Mouse (Mus musculus) adipocyte (in vitro differentiated cells): ENCODE results near the gene Tfap2a.

Source experiments
- DNase-seq: peaks from one replicate; pipeline ENCODE4 v3.0.0-alpha.2; 2016; ENCODE audit warnings: low spot score

Tfap2a gene

GRCm38 (mm10) chr13:40738196-40738880 is at the start of gene Tfap2a:
TSS of gene Tfap2a (minus strand) at chr13:40738376.
- DNase-seq = no peak

GRCm38 (mm10) chr13:40784202-40784771 is 46.1 kb upstream of the Tfap2a start:
- peak; percentile 48 for DNase-seq

DNA sequence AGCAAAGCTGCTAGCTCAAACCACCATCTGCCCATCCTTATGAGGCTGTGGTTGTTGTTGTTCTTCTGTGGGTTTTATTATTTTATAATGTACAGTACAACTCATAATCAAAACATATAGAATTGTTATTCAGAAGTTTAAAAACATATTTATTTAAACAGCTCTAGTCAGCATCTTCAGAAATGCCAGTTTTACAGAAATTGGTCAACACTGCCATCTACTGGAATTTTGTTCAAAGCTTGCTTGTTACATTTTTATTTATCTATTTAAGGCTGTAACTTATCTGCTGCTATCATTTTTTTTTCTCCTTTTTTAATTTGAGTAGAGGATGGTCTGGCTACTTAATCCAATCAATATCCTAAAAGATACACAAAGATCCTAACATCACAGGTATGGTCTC is 19.8 kb upstream of the Tfap2a start:
- peak; percentile 59 for DNase-seq

GRCm38 (mm10) chr13:40756356-40756755 is 18.2 kb upstream of the Tfap2a start:
- DNase-seq = no peak

- DNase-seq = no peak
Observed at GRCm38 (mm10) chr13:40754091-40754490, 15.9 kb upstream of the Tfap2a start.

GRCm38 (mm10) chr13:40751889-40752288 is 13.7 kb upstream of the Tfap2a start:
- no peak for DNase-seq

DNA sequence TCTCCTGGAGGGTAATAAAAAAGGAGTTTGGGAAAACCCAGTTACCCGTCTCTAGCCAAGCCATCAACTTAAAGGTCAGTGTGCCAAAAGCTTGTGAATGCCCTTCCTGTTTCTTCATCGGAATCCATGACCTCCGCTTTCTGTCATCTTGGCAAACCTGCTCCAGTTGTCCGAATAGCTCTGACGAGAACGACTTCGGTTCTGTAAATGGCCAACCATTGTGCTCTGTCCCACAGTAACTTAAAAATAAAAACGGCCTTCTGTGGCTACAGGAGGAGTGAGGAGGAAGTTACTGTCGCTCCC is 11.4 kb upstream of the Tfap2a start:
- no peak for DNase-seq

- peak; percentile 81 for DNase-seq
Observed at GRCm38 (mm10) chr13:40748785-40749602, 10.8 kb upstream of the Tfap2a start.

GRCm38 (mm10) chr13:40744111-40744805 is 6.1 kb upstream of the Tfap2a start:
- DNase-seq = no peak

DNA sequence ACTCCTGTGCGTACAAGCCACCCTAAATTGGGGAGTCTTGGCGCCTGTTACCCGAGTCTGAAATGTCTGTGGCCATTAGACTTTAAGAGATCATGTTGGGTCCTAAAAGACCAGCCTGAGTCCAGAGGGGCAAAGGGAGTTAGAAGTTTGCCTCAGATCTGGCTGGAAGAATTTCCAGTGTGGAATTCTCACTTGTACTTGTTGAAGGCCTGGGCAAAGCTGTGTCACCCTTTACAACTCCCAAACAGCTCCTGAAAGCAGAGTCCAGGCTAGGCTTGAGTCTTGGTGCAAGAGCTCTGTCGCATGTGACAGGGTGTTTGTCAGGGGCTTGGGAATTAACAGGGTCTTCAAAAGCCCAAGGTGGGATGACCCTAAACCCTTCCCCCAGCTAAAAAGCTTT is 5.0 kb upstream of the Tfap2a start:
- no peak for DNase-seq

GRCm38 (mm10) chr13:40741841-40742550 is 3.8 kb upstream of the Tfap2a start:
- DNase-seq = no peak

GRCm38 (mm10) chr13:40741436-40741835 is 3.3 kb upstream of the Tfap2a start:
- DNase-seq = no peak

DNA sequence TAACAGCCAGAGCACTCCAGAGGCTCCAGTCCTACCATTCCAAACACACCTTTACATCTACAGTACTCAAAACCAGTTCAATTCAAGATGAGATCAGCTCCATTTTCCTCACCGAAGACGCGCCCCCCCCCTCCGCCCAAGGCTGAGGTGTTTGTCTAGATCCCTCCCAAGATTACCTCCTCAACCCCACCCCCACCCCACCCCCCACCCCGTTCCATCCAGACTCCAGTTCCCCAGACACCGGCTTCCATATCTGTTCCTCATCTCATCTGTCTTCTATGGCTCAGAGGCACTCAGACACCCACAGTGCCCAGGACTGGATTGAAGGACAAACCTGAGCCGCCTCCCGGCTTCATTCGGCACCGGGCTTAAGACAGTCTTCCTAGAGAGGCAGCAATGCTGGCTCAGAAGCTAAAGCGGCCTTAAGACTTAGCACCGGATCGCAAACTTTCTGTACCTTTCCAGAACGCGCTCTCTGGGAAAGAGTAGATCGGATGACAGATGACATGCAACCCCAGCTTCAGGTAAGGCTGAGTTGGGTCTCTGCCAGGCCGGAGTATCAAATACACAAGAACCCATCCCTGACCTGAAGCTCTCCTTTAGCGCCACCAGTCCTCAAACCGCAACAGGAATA is 2.7 kb upstream of the Tfap2a start:
- no peak for DNase-seq

DNA sequence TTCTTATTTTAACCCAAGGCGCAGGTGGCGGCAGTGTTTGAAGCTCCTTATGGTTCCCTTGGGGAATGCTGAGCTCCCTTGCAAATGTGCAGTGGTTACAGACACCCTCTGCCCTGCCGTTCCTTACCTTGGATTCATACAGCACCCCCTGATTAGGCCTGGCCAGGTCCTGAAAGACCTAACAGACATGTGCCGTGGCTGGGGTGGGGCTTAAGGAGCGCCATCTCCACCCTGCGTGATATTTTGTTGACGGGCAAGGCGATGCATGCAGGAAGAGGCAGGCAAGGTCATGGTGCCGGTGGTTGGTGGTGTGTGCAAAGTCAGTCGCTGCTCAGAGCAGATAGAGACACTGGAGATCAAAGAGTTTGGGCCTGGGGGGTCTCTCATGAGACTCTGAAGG is 1.7 kb upstream of the Tfap2a start:
- DNase-seq = no peak

- no peak for DNase-seq
Observed at GRCm38 (mm10) chr13:40739121-40739650, 1.0 kb upstream of the Tfap2a start.

DNA sequence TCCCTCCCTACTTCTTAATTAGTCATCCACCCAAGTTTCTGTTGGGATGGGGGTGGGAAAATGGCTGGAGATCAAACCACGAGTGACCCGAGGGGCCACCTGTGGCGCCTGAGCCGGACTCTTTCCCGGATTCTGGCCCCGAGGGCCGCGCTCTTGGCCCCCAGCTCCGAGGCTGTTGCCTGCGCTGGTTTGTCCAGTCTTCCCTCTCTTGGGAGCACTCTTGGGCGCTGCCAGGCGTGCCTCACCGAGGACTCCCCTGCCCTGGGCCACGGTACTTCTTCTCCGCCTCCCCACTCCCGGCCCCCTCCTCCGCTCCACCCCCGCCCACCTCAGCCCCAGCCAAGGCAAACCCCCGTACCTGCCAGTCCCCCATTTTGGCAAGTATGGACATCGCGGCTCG is 415 bp downstream of the Tfap2a start:
- no peak for DNase-seq

GRCm38 (mm10) chr13:40737099-40737498 is 1.1 kb downstream of the Tfap2a start:
- DNase-seq = no peak

DNA sequence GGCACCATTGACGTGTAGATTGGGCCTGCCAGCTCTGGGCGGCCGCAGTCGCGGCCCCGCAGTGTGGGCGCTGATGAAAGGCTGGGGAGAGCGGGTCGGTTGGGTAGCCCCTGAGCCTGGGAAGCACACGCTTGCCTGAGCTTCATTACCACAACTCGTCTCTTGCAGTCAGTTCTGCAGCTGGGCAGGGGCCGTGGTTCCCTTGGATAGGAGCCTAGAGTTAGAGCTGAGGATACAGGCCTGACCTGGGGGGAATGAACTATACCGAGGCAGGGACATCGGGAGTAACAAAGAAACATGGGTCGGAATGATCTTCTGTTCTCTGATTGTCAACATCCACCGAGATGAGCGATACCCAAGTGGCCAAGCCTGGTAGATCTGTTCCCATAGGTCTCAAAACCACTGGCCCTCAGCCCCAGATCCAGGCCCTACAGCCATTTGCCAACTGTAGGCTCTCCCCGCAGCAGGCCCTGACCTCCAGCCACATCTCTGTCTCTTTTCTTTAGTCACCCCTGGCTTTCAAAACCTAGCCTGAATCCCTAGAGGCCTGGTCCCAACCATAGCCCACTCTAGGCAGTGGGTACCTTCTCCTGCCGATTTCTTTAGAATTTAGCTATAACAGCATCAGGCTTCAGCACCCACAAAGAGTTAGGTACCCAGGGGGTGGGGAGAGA is 1.9 kb downstream of the Tfap2a start:
- DNase-seq = no peak

DNA sequence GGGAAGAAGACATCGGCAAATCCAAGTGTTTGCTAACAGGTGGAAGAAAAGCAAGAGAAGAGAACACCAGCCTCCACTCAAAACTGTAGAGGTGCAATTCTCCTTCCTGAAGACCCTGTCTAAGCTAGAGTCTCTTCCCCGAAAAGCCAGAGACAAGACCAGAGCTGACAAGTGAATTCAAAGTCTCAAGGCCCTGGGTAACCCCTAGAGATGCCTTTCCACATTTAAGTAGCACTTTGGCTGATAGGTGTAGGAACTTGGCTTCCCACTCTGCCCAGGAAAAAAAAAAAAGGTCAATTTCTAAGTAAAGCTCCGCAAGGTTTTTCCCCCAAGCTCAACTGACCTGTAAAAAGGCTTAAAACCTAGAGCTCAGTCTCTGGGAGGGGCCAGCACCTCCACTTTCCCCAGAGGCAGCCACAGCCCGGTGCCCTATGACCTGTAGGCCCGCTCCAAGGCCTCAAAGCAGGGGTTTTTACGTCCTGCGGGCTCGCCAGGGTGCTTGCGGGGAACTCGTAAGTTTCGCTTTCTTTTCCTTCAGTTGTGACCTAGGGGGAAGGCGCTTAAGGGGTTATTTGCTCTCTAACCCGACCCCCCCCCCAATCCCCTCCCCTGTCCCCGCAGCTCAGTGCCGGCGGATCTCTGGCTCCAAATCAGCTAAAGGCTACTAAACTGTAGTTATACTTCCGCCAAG is 2.6 kb downstream of the Tfap2a start:
- no peak for DNase-seq

- DNase-seq = no peak
Observed at GRCm38 (mm10) chr13:40734316-40734965, 3.7 kb downstream of the Tfap2a start.
